Mouse (Mus musculus): ENCODE data around the gene Chpf. TPM values are rescaled to one million over a fixed set of nuclear protein-coding genes. Genes with fewer than 3 reads are reported as not detected.

Chpf gene
- polyA plus RNA-seq, 1 experiment from 2014 or later: 39.7 TPM

DNA sequence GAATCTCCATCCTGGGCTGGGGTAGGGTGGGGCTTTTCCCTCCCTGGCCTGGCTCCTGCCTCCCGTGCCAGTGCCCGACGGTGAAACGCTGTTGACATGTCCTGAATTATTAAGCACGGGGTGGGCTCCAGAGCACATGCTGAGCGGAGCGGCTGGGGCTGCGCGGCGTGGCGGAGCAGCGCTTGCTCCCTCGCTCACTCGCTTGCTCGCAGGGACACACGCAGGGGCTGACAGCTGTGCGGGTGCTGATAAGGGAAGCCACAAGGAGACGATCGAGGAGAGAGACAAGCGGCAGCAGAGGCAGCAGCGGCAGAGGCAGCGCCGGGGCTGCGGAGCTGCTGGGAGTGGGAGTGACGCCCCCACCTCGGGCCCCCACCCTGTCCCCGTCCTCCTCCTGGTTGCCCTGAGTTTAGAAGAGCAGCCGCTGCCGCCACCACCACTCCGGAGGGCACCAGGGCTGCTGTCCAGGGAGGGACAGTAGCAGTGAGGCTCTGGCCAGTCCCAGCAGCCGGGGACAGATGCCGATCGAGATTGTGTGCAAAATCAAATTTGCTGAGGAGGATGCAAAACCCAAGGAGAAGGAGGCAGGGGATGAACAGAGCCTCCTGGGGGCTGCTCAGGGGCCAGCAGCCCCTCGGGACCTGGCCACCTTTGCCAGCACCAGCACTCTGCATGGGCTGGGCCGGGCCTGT, 28.6 kb downstream of the Chpf start, which contains the start of gene Asic4:
Gene Asic4 (plus strand): TSS at position 123 of the 692 bp plus-strand sequence.
- peak within 1 kb of the TSS; percentile 78 for H3K9ac ChIP-seq (replicated peaks; ENCODE audit: low read length)
- H3K36me3 ChIP-seq (ENCODE audit: control insufficient read depth, insufficient read depth, low read length): no peaks in the 10 kb centered on the region
- WGBS: 2% methylated on average over 35 of the region's 35 CpGs
- peak within 1 kb of the TSS; percentile 90 for H3K27ac ChIP-seq (replicated peaks; ENCODE audit: low read depth, low read length)
- H3K4me2 ChIP-seq (ENCODE audit: low read length): peak within 1 kb of the TSS; percentile 70
- ATAC-seq (ENCODE audit: low FRiP score, low TSS enrichment) (0 out of 2 replicates have a peak, but pooled peaks have one; percentile 9), DNase-seq (peak; percentile 84)
- peaks cover 66% of the 10 kb centered on the region for H3K4me1 ChIP-seq (ENCODE audit: control insufficient read depth, insufficient read depth, low read length)
- H3K9me3 ChIP-seq (ENCODE audit: control insufficient read depth, low read length): no peaks in the 10 kb centered on the region
- H3K4me3 ChIP-seq (replicated peaks; ENCODE audit: low read depth, low read length): peak within 1 kb of the TSS; percentile 45
- peaks cover 9% of the 10 kb centered on the region for H3K27me3 ChIP-seq (ENCODE audit: control insufficient read depth, insufficient read depth, low read length)

DNA sequence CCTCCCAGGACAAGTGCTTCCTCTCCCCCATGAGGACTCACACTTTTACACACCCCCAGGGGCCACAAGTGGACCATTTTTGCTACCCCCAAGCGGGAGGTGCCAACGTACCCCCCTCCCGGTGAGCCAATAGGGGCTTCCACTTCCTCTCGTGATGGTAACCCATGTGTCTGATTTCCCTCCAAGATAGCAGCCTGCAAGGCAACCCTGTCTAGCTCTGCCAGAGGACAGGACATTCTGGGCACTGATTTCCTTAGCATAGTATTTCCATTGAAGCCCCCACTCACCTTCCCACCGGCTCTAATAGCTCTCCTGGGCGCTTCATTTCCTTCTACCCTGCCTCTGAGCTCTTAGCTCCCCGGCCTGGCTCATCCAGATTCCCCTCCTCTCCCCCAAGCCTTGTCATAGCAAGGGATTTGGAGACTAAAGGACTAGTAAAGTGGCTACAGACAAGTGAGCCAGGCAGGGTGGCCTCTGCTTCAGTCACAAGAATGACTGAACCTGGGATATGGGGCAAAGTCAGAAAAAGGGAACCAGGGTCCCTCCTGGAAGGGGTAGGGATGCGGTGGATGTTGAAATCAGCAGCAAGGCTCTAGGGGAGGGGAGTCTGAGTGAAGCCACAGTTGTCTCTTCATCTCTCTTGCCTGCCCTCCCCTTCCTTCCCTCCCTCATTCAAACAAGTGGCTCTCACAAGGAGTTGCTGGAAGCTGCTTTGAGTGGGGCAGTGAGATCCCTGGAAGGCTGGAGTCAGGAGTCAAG, 29.6 kb downstream of the Chpf start:
- no peaks in the 10 kb centered on the region for H3K36me3 ChIP-seq (ENCODE audit: control insufficient read depth, insufficient read depth, low read length)
- peaks cover 9% of the 10 kb centered on the region; the same call in 1 of the 2 replicates for H3K27me3 ChIP-seq (ENCODE audit: control insufficient read depth, insufficient read depth, low read length)
- peaks cover 71% of the 10 kb centered on the region for H3K4me1 ChIP-seq (ENCODE audit: control insufficient read depth, insufficient read depth, low read length)
- no peaks in the 10 kb centered on the region for H3K9me3 ChIP-seq (ENCODE audit: control insufficient read depth, low read length)
- DNase-seq: peak; percentile 37
- peak overlapping the region; percentile 70 for H3K4me2 ChIP-seq (ENCODE audit: low read length)
- H3K27ac ChIP-seq (replicated peaks; ENCODE audit: low read depth, low read length): peak overlapping the region; percentile 90
- WGBS: 3% methylated on average over 8 of the region's 8 CpGs
- H3K4me3 ChIP-seq (replicated peaks; ENCODE audit: low read depth, low read length): peak overlapping the region; percentile 45
- H3K9ac ChIP-seq (replicated peaks; ENCODE audit: low read length): peak overlapping the region; percentile 41
- no peak for ATAC-seq (ENCODE audit: low FRiP score, low TSS enrichment)

DNA sequence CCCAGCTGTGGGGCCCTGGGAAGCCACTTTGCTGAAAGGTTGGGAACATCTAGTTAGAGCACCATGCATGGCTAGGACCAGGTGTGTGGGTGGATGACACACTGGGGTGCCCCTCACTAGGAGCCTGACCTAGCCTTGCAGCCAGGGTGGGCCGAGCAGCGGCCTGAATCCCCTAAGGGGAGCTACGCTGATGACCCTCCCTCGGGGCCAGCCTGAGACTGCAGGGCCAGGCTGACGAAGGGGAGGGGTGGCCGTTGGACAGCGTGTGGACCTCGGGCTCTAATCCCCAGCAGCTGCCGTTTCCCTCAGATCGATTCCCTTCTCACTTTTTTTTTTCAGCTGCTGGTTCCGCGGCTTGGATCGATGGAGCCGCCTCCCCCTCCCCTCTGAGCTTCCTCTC, 30.2 kb downstream of the Chpf start:
- DNase-seq (peak; percentile 47), ATAC-seq (ENCODE audit: low FRiP score, low TSS enrichment) (no peak)
- Histone ChIP-seq H3K27me3 (ENCODE audit: control insufficient read depth, insufficient read depth, low read length) (peaks cover 9% of the 10 kb centered on the region; the same call in 1 of the 2 replicates), H3K9ac (replicated peaks; ENCODE audit: low read length) (peak overlapping the region; percentile 41), H3K36me3 (ENCODE audit: control insufficient read depth, insufficient read depth, low read length) (no peaks in the 10 kb centered on the region), H3K27ac (replicated peaks; ENCODE audit: low read depth, low read length) (peak overlapping the region; percentile 90), H3K4me2 (ENCODE audit: low read length) (peak overlapping the region; percentile 70), H3K9me3 (ENCODE audit: control insufficient read depth, low read length) (no peaks in the 10 kb centered on the region), H3K4me3 (replicated peaks; ENCODE audit: low read depth, low read length) (peak overlapping the region; percentile 45), H3K4me1 (ENCODE audit: control insufficient read depth, insufficient read depth, low read length) (peaks cover 77% of the 10 kb centered on the region)
- 1% methylated on average over 14 of the region's 14 CpGs for WGBS

DNA sequence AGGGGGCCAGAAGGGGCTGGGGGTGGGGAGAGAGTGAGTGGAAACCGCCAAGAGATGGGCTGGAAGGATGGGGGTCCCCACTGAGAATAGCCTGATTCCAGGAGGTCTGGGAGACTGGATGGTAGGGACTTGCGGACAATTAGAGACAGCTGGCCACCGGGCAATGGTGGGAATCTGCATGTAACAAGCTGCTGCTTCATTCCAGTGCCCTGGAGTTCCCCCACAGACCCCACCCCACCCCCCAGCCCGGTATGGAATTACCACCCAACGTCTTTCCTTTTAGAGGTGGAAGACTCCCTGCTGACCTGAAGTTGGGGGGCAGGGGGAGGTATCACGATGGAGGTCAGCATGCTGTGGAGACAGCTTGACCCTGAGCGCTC, 31.1 kb downstream of the Chpf start:
- Histone ChIP-seq H3K27me3 (ENCODE audit: control insufficient read depth, insufficient read depth, low read length) (peaks cover 9% of the 10 kb centered on the region; the same call in 1 of the 2 replicates), H3K4me1 (ENCODE audit: control insufficient read depth, insufficient read depth, low read length) (peaks cover 80% of the 10 kb centered on the region), H3K4me3 (replicated peaks; ENCODE audit: low read depth, low read length) (peak overlapping the region; percentile 45), H3K9ac (replicated peaks; ENCODE audit: low read length) (peak overlapping the region; percentile 46), H3K36me3 (ENCODE audit: control insufficient read depth, insufficient read depth, low read length) (no peaks in the 10 kb centered on the region), H3K9me3 (ENCODE audit: control insufficient read depth, low read length) (no peaks in the 10 kb centered on the region), H3K4me2 (ENCODE audit: low read length) (peak overlapping the region; percentile 70), H3K27ac (replicated peaks; ENCODE audit: low read depth, low read length) (peak overlapping the region; percentile 90)
- DNase-seq (no peak), ATAC-seq (ENCODE audit: low FRiP score, low TSS enrichment) (no peak)
- WGBS: 3% methylated on average over 7 of the region's 7 CpGs

DNA sequence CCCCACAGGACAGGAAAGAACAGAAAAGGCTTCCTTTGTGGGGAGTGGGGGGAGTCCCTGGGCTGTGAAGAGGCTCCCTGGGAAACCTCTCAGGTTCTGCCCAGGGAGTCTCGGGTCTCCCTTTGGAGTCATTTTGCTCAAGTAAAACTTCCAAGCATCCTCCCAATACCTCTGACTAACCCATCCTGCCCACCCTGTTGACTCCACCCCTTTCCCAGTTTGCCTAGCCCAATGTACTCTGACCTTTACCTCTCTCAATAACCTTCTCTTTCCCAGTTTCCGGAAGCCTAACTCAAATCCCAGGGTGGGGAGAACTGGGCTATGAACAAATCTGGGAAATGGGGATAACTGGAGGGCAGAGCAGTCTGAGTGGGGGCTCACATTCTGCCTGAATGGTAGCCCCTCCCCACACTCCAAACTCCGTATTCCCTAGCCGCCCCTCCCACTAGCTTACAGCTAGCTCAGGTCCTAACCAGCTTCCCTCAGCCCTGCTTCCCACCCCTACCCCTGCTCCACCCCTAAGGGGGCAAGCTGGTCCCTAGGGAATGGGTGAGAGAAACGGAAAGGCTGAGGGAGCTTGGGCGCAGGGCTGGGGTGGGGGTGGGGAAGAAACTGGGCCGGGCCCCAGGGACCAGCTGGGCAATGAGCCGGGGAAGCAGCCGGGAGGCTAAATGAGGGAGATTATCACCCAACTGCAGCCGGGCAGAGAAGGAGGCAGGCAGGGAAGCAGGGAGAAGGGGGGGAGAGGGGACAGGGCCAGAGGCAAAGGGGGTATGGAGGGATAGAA, 31.6 kb downstream of the Chpf start:
- ATAC-seq (ENCODE audit: low FRiP score, low TSS enrichment) (no peak), DNase-seq (peak; percentile 79)
- peak overlapping the region; percentile 45 for H3K4me3 ChIP-seq (replicated peaks; ENCODE audit: low read depth, low read length)
- peaks cover 9% of the 10 kb centered on the region; the same call in 1 of the 2 replicates for H3K27me3 ChIP-seq (ENCODE audit: control insufficient read depth, insufficient read depth, low read length)
- H3K27ac ChIP-seq (replicated peaks; ENCODE audit: low read depth, low read length): peak overlapping the region; percentile 90
- WGBS: 6% methylated on average over 10 of the region's 10 CpGs
- no peaks in the 10 kb centered on the region for H3K36me3 ChIP-seq (ENCODE audit: control insufficient read depth, insufficient read depth, low read length)
- peaks cover 86% of the 10 kb centered on the region for H3K4me1 ChIP-seq (ENCODE audit: control insufficient read depth, insufficient read depth, low read length)
- H3K4me2 ChIP-seq (ENCODE audit: low read length): peak overlapping the region; percentile 70
- H3K9ac ChIP-seq (replicated peaks; ENCODE audit: low read length): peak overlapping the region; percentile 46
- no peaks in the 10 kb centered on the region for H3K9me3 ChIP-seq (ENCODE audit: control insufficient read depth, low read length)

DNA sequence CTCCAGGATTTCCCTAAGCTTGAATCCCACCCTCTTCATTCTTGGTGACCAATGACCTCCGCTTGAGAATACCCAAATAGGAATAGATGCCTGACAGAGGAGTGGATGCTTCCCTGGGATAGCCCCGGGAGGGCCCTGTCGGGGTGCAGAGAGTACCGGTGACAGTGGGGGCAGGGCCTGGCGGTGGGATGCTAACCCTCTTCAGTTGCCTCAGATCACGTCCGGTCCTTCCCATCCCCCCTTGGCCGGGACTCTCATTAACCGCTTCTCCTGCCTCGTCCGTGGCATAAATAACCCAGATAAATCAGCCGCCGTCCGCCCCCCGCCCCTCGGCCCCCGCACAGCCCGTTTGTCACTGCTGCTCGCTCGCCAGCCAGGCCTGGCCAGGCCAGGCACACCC, 32.5 kb downstream of the Chpf start:
- peak overlapping the region; percentile 70 for H3K4me2 ChIP-seq (ENCODE audit: low read length)
- no peak for ATAC-seq (ENCODE audit: low FRiP score, low TSS enrichment)
- H3K9ac ChIP-seq (replicated peaks; ENCODE audit: low read length): peak overlapping the region; percentile 46; the same call in 1 of the 2 replicates
- 3% methylated on average over 20 of the region's 20 CpGs for WGBS
- H3K27me3 ChIP-seq (ENCODE audit: control insufficient read depth, insufficient read depth, low read length): peaks cover 9% of the 10 kb centered on the region; the same call in 1 of the 2 replicates
- H3K9me3 ChIP-seq (ENCODE audit: control insufficient read depth, low read length): no peaks in the 10 kb centered on the region
- peak overlapping the region; percentile 90 for H3K27ac ChIP-seq (replicated peaks; ENCODE audit: low read depth, low read length)
- DNase-seq: peak; percentile 67
- no peaks in the 10 kb centered on the region for H3K36me3 ChIP-seq (ENCODE audit: control insufficient read depth, insufficient read depth, low read length)
- H3K4me3 ChIP-seq (replicated peaks; ENCODE audit: low read depth, low read length): peak overlapping the region; percentile 25; the same call in 1 of the 2 replicates
- peaks cover 90% of the 10 kb centered on the region for H3K4me1 ChIP-seq (ENCODE audit: control insufficient read depth, insufficient read depth, low read length)

DNA sequence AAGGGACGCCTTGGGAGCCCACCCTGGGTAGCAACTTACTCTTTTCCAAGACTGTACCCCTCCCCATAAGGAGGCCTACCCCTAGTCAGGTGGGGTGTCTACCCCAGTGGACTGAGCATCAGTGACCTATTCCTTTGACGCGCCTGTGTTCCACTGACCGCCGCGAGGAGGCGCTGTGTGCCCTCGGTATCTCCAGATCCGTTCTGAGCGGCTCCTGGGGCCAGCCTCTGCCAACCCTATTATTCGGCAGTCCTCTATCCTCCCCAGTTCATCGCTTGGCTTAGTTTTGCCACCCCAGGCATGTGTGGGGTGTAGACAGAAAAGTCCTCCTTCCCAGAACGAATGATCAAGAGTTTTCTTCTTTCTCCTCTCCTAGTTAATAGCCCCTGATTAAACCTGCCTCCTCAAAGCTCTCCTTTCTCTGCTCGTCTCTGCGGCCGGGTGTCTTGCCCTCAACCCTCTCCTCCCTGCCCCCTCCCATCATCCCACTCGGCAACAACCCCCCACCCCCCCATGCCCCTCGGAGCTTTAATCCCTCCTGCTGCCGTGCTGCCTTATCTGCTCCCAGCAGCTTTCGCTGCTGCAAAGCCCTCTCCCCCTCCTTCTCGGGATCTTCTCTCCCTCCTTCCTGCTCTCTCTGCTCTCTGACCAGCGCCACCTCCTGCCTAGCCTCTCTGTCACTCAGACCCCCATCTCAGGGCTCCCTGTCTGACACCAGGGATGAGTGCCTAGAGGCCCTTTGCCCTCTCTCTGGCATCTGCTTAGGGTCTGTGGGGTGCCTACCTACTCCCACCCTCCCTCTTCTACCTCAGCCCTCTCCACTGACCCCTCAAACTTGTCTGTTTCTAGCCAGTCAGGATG, 33.1 kb downstream of the Chpf start:
- ATAC-seq (ENCODE audit: low FRiP score, low TSS enrichment): peak; percentile 15; the same call in 1 of the 2 replicates
- Histone ChIP-seq H3K27me3 (ENCODE audit: control insufficient read depth, insufficient read depth, low read length) (peaks cover 5% of the 10 kb centered on the region; the same call in 1 of the 2 replicates), H3K9ac (replicated peaks; ENCODE audit: low read length) (peak overlapping the region; percentile 48), H3K36me3 (ENCODE audit: control insufficient read depth, insufficient read depth, low read length) (no peaks in the 10 kb centered on the region), H3K9me3 (ENCODE audit: control insufficient read depth, low read length) (no peaks in the 10 kb centered on the region), H3K4me2 (ENCODE audit: low read length) (peak overlapping the region; percentile 70), H3K27ac (replicated peaks; ENCODE audit: low read depth, low read length) (peak overlapping the region; percentile 90), H3K4me1 (ENCODE audit: control insufficient read depth, insufficient read depth, low read length) (peaks cover 86% of the 10 kb centered on the region), H3K4me3 (replicated peaks; ENCODE audit: low read depth, low read length) (peak overlapping the region; percentile 25)
- DNase-seq: peak; percentile 87
- 1% methylated on average over 22 of the region's 22 CpGs for WGBS
